Mouse (Mus musculus) C2C12 (cell line): Measurements from ENCODE around the gene Rpl38.

Experiments
- CEBPB ChIP-seq: IDR thresholded peaks from one replicate; pipeline ENCODE4 v1.6.1; 2011; ENCODE audit warnings: low read depth, mild to moderate bottlenecking, control low read depth, moderate library complexity
- CTCF ChIP-seq: IDR thresholded peaks from one replicate; pipeline ENCODE4 v1.5.1; 2011; ENCODE audit not compliant: control insufficient read depth, insufficient read depth, insufficient read length
- FOSL1 ChIP-seq: IDR thresholded peaks from one replicate; pipeline ENCODE4 v1.8.0; 2011; ENCODE audit warnings: mild to moderate bottlenecking, low read length; ENCODE audit not compliant: poor library complexity, insufficient read depth, severe bottlenecking
- MAX ChIP-seq: IDR thresholded peaks from one replicate; pipeline ENCODE4 v1.6.1; 2011; ENCODE audit warnings: mild to moderate bottlenecking, control low read depth
- MYOD1 ChIP-seq: IDR thresholded peaks from one replicate; pipeline ENCODE4 v1.6.1; 2011; ENCODE audit warnings: low read depth; ENCODE audit not compliant: control insufficient read depth, insufficient read length
- MYOG ChIP-seq: IDR thresholded peaks from one replicate; pipeline ENCODE4 v1.6.1; 2011; ENCODE audit not compliant: control insufficient read depth, insufficient read length; ENCODE audit errors: extremely low read depth
- USF1 ChIP-seq: IDR thresholded peaks from one replicate; pipeline ENCODE4 v1.6.1; 2011; ENCODE audit warnings: low read depth, mild to moderate bottlenecking, control low read depth, moderate library complexity

DNA sequence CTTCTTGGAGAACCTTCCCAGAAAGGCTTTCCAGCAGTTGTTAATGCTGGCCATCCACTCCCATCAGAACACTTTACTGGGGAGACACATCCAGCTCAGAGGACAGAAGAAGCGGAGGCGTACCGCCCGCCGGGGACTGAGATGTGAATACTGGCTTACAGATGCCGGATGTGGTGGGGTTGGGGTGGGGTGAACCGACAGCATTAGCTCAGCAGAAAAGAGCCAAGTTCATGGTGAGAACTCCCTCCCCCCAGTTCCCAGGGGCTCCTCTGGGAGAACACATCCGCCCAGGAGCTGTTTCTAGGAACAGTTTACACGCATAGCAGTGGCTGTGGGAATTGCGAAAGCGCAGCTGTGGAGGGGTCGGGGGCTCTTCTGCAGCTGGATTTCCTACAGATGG is 31.2 kb downstream of the Rpl38 start:
- TF ChIP-seq CTCF (no peak), MYOD1 (no peak), USF1 (no peak), MYOG (no peak), CEBPB (no peak), MAX (no peak), FOSL1 (no peak)
